Mouse (Mus musculus) embryonic facial prominence, embryonic 15.5 days (tissue): ENCODE measurements at regions not wholly inside any gene's neighbourhood (a gene's known extent, or its start where the extent isn't known, plus 50 kb on each side); places are given as distances from the start of the nearest gene placed in this dataset.

Experiments
- ATAC-seq: fragments of 200-750 bp; cut with Nextera tagmentation; 2 replicates; pipeline ENCODE4 v1.8.0; 2017; ENCODE audit warnings: low read depth, moderate TSS enrichment; ENCODE audit not compliant: insufficient number of reproducible peaks, low FRiP score, low TSS enrichment
- H3K27ac ChIP-seq: fragments of 300-500 bp; sonication (generic); replicated peaks from 2 replicates; pipeline ENCODE4 v1.5.1; 2015; ENCODE audit warnings: mild to moderate bottlenecking, inconsistent platforms
- H3K27me3 ChIP-seq: fragments of 300-500 bp; sonication (generic); 2 replicates; pipeline ENCODE4 v1.6.1; 2015; ENCODE audit warnings: inconsistent platforms
- H3K36me3 ChIP-seq: fragments of 300-500 bp; sonication (generic); 2 replicates; pipeline ENCODE4 v1.6.1; 2015; ENCODE audit warnings: mild to moderate bottlenecking, inconsistent platforms
- H3K4me1 ChIP-seq: fragments of 300-500 bp; sonication (generic); 2 replicates; pipeline ENCODE4 v1.6.1; 2015; ENCODE audit warnings: inconsistent platforms
- H3K4me2 ChIP-seq: fragments of 300-500 bp; sonication (generic); replicated peaks from 2 replicates; pipeline ENCODE4 v1.6.1; 2015; ENCODE audit warnings: mild to moderate bottlenecking, inconsistent platforms
- H3K4me3 ChIP-seq: fragments of 300-500 bp; sonication (generic); replicated peaks from 2 replicates; pipeline ENCODE4 v1.5.1; 2015; ENCODE audit warnings: mild to moderate bottlenecking, inconsistent platforms
- H3K9ac ChIP-seq: fragments of 300-500 bp; sonication (generic); 2 replicates; pipeline ENCODE4 v1.6.1; 2015; ENCODE audit warnings: inconsistent platforms
- H3K9me3 ChIP-seq: fragments of 300-500 bp; sonication (generic); replicated peaks from 2 replicates; pipeline ENCODE4 v1.6.1; 2016; ENCODE audit warnings: inconsistent platforms
- WGBS: fragments of 180-500 bp; shearing (Covaris S2); methylation state at CpG from one replicate; pipeline ENCODE4 v1.1.7; 2015; 5-methylcytosine and 5-hydroxymethylcytosine counted together

DNA sequence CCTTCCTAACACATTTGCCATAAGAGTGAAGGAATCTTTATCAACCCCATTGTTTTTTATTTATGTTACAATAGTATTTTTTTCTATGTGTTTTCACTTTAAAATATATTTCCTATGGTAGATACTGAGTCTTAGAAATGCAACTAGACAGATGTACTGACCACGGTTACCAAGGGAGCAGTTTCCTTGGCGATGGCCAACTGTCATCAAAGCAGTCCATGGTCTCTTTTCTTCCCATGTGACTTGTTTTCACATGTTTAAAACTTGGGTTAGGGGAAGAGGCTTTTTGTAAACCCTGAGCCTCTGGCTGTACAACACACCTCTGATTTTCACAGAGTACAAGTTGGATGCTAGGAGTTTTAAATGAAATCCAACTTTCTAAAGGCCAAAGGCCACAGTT is 411.9 kb upstream of the Gm765 start:
- ATAC-seq = no peak
- H3K27ac ChIP-seq = no peak overlapping the region
- WGBS = 79% methylated on average over 2 of the region's 2 CpGs

DNA sequence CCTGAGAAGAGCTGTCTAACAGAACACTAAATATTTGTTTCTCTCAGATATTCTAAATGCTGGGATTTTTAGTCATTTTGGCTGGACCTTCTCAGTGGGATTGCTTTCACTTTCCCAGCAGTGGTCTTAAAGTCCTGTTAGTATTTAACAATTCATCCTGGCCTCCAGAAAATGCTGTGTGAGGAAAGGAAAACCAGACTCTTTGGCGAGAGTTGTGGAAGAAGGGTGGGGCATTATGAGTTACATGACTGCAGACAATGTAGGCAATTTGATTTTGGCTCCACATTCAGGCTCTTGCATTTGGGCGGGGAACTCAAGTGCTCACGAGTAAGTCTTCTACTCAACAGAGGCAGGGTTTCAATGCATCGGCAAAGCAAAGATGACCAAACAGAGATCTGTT is 406.1 kb upstream of the Gm765 start:
- H3K9me3 ChIP-seq = no peaks in the 10 kb centered on the region
- 55% methylated on average over 4 of the region's 4 CpGs for WGBS
- no peak overlapping the region for H3K4me3 ChIP-seq
- H3K27ac ChIP-seq = no peak overlapping the region
- H3K4me1 ChIP-seq = no peaks in the 10 kb centered on the region
- no peak overlapping the region for H3K9ac ChIP-seq
- ATAC-seq = no peak
- no peak overlapping the region for H3K4me2 ChIP-seq
- no peaks in the 10 kb centered on the region for H3K36me3 ChIP-seq
- no peaks in the 10 kb centered on the region for H3K27me3 ChIP-seq

More for the DNA sequence above, 411.9 kb upstream of the Gm765 start:
- Histone ChIP-seq H3K9me3 (no peaks in the 10 kb centered on the region), H3K4me3 (no peak overlapping the region), H3K27me3 (no peaks in the 10 kb centered on the region), H3K4me2 (no peak overlapping the region), H3K9ac (no peak overlapping the region), H3K4me1 (no peaks in the 10 kb centered on the region), H3K36me3 (no peaks in the 10 kb centered on the region)

DNA sequence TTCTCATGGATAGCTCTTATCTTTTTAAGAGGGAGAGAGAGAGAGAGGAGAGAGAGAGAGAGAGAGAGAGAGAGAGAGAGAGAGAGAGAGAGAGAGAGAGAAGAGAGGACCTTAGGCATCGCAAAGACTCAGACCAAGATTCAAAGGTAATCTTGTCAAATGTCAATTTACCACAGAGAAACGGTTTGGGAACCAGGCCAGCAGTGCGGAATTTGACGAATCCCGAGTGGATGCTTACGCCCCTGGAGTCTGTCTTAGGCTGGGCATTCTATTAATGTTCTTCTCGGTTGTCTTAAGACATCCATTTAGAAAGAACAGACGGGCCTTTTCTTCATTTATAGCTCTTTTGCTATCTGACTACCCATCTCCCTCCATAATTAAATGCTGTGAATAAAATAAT is 404.4 kb upstream of the Gm765 start:
- H3K4me1 ChIP-seq = no peaks in the 10 kb centered on the region
- H3K36me3 ChIP-seq = no peaks in the 10 kb centered on the region
- no peak overlapping the region for H3K4me3 ChIP-seq
- no peak overlapping the region for H3K4me2 ChIP-seq
- H3K27ac ChIP-seq = no peak overlapping the region
- no peak for ATAC-seq
- H3K9ac ChIP-seq = no peak overlapping the region
- H3K9me3 ChIP-seq = no peaks in the 10 kb centered on the region
- WGBS = 59% methylated on average over 8 of the region's 8 CpGs
- no peaks in the 10 kb centered on the region for H3K27me3 ChIP-seq

DNA sequence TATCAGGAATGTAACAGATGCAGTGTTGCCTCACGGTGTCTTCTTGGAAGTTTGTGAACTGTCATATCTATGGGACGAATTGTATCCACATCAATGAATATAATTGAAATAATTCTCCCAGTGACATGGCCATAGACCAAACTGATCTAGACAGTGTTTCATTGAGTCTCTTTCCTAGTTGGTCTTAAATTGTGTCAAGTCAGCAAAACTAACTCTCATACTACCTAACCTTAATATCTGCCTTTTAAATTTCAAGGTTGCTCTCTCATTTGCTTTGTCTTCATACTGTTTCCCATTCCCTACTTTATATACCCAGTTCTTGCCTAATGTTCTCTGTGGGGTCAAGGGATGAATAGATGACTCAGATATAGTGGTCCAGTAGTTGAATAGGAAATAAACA is 397.9 kb upstream of the Gm765 start:
- H3K27me3 ChIP-seq = no peaks in the 10 kb centered on the region
- ATAC-seq = no peak
- 86% methylated on average over 2 of the region's 2 CpGs for WGBS

DNA sequence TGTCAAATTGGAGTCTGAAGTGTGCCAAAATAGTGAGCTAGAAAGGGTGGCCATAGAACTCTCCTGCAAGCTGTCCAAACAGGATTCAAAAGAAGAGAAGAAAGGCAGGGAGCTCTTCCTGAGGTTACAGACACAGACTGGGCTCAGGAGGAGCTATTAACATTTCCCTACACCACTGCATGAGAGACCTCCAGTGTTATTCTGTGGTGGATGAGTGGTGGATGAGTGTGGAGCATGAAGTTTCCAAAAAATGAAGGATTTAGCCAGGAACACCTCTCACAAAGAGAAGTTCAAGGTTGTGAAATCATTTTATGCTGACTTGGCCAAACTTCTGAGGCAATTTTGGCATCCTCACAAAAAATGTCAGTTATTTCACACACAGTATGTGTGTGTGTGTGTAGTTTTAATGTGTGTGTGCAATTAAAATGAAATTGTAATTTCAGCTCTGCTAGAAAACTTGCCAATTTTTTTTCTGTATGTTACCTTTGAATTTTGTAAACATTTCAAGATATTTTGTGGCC is 388.5 kb upstream of the Gm765 start:
- no peak overlapping the region for H3K9ac ChIP-seq
- H3K4me1 ChIP-seq = no peaks in the 10 kb centered on the region
- H3K4me2 ChIP-seq = no peak overlapping the region
- H3K4me3 ChIP-seq = no peak overlapping the region
- no peak overlapping the region for H3K27ac ChIP-seq
- no peaks in the 10 kb centered on the region for H3K36me3 ChIP-seq
- no peaks in the 10 kb centered on the region for H3K9me3 ChIP-seq
- no peaks in the 10 kb centered on the region for H3K27me3 ChIP-seq
- no peak for ATAC-seq

More for the DNA sequence above, 397.9 kb upstream of the Gm765 start:
- no peaks in the 10 kb centered on the region for H3K9me3 ChIP-seq
- H3K36me3 ChIP-seq = no peaks in the 10 kb centered on the region
- no peaks in the 10 kb centered on the region for H3K4me1 ChIP-seq
- no peak overlapping the region for H3K4me2 ChIP-seq
- no peak overlapping the region for H3K9ac ChIP-seq
- no peak overlapping the region for H3K4me3 ChIP-seq
- no peak overlapping the region for H3K27ac ChIP-seq

DNA sequence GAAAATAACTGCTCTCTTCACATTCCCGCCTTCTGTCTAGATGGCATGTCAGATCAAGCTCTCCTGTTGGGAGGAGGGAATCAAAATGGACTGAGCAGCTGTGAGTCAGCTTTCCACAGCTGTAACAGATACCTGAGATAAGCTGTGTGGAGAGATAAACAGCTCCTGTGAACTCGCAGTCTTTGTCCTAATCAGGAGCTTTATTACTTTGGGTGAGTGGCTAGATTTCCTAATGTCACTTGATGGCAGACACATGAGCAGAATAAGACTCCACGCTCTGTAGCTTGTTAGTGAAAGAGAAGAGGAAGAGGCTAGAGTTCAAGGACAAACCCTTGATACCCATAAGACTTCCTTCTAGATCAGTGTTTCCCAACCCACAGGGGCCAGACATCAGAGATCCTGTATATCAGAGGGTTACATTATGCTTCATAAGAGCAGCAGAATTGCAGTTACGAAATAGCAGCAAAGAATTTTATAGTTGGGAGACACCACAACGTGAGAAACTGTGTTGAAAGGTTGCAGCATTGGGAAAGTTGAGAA is 384.1 kb upstream of the Gm765 start:
- Histone ChIP-seq H3K9me3 (no peaks in the 10 kb centered on the region), H3K4me2 (no peak overlapping the region), H3K36me3 (no peaks in the 10 kb centered on the region), H3K4me1 (no peaks in the 10 kb centered on the region), H3K27me3 (no peaks in the 10 kb centered on the region), H3K4me3 (no peak overlapping the region), H3K9ac (no peak overlapping the region), H3K27ac (no peak overlapping the region)
- ATAC-seq = no peak
- WGBS = 67% methylated on average over 5 of the region's 5 CpGs

DNA sequence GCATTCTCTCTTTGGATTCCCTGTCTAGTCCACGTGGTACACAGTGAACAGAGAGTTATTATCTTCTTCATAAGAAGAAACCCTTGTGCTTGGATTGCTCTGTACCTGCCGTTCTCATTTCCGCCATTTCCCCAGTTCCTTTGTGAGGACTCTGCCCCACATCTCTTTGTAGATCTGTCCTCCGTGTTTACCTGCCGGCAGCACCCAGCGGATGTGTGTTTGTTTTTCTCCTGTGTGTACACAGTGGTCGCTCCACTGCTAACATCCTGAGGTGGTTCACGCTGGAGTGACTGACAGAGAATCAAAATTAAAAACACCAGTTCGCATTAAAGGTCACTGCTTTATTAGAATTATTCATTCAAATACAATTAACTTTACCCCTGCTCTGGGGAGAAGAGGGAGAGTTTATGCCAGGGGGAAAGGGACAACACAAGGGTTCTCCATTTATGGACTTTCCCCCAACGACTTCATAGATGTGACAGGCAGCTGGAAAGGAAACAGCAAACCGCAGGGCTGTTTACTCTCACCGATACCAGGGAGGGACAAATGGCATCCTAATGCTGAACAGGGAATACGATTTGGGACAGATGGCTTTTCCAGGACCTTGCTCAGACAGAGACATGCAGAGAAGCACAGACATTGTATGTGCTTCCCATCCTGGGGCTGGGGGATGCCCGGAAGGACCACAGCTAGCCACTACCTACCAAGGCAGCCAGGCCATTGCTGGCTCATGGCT is 362.5 kb upstream of the Gm765 start:
- Histone ChIP-seq H3K4me2 (no peak overlapping the region), H3K36me3 (no peaks in the 10 kb centered on the region), H3K4me3 (no peak overlapping the region), H3K9ac (no peak overlapping the region), H3K9me3 (no peaks in the 10 kb centered on the region), H3K4me1 (no peaks in the 10 kb centered on the region), H3K27ac (no peak overlapping the region), H3K27me3 (no peaks in the 10 kb centered on the region)
- 57% methylated on average over 14 of the region's 14 CpGs for WGBS
- ATAC-seq = no peak

DNA sequence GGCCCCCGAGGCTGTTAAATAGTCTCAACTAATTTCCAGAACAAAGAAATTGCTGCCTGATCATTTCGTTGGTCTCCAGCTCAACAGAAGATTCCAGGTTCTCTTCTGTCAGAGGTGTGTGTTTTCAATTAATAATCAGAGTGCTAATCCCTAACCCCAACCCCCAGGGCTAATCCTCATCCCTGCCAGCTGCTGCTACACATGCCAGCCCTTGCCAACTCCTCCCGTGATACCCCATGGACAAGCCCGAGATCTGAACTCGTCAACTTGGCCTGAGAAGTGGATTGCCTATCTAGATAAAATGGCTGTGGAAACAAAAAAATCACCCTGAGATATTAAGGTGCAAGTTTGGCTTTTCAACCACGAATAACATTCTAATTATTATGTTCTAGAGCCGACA is 355.0 kb upstream of the Gm765 start:
- no peaks in the 10 kb centered on the region for H3K27me3 ChIP-seq
- H3K4me3 ChIP-seq = no peak overlapping the region
- no peak overlapping the region for H3K4me2 ChIP-seq
- no peak overlapping the region for H3K9ac ChIP-seq
- ATAC-seq = no peak
- H3K9me3 ChIP-seq = no peaks in the 10 kb centered on the region
- no peaks in the 10 kb centered on the region for H3K36me3 ChIP-seq
- H3K4me1 ChIP-seq = peaks cover 5% of the 10 kb centered on the region; the same call in 1 of the 2 replicates
- no peak overlapping the region for H3K27ac ChIP-seq
- 59% methylated on average over 7 of the region's 7 CpGs for WGBS

DNA sequence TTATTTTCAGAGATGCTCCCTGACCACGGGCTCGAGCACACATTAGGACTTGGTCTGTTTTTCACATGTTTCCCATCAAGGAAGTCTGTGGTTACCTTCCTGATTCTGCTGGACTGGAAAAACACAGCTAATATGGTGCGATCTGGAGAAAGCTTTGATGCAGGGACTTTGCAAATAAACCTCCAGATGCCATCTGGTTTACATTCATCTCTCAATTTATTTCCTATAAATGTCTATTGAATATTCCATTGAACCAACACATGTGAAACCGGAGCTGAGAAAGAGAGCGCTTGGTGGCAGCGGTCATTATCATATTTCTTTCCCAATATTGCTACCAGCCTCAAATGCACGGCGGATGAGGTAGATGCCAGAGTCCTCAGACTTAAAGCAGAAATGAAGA is 350.9 kb upstream of the Gm765 start:
- WGBS = 26% methylated on average over 8 of the region's 8 CpGs
- Histone ChIP-seq H3K9me3 (no peaks in the 10 kb centered on the region), H3K36me3 (no peaks in the 10 kb centered on the region), H3K4me3 (no peak overlapping the region), H3K4me1 (peaks cover 5% of the 10 kb centered on the region; the same call in 1 of the 2 replicates), H3K9ac (no peak overlapping the region), H3K27ac (no peak overlapping the region), H3K4me2 (0 out of 2 replicates have a peak overlapping the region, but pooled peaks have one; percentile 8), H3K27me3 (no peaks in the 10 kb centered on the region)
- no peak for ATAC-seq

DNA sequence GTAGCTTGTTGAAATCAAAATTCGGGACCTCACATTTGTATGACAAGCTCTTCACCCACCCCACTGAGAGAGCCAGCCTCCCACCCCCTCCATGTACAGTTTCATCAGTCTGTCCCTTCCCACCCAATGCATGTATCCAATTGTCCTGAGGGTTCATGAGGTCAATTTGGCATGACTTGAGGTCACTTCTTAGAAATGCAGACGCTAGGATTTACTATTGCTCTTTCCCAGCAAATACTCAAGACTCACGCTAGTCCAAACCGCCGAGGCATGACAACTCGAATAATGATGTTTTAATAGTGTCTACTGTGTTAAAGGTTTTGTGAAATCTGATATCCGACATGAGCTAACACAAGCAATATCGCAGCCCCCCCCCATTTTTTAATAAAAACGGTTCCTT is 347.6 kb upstream of the Gm765 start:
- no peaks in the 10 kb centered on the region for H3K9me3 ChIP-seq
- 36% methylated on average over 9 of the region's 9 CpGs for WGBS
- no peaks in the 10 kb centered on the region for H3K27me3 ChIP-seq
- H3K9ac ChIP-seq = no peak overlapping the region
- no peak overlapping the region for H3K27ac ChIP-seq
- no peak overlapping the region for H3K4me2 ChIP-seq
- H3K36me3 ChIP-seq = no peaks in the 10 kb centered on the region
- H3K4me3 ChIP-seq = no peak overlapping the region
- ATAC-seq = no peak
- peaks cover 5% of the 10 kb centered on the region; the same call in 1 of the 2 replicates for H3K4me1 ChIP-seq

DNA sequence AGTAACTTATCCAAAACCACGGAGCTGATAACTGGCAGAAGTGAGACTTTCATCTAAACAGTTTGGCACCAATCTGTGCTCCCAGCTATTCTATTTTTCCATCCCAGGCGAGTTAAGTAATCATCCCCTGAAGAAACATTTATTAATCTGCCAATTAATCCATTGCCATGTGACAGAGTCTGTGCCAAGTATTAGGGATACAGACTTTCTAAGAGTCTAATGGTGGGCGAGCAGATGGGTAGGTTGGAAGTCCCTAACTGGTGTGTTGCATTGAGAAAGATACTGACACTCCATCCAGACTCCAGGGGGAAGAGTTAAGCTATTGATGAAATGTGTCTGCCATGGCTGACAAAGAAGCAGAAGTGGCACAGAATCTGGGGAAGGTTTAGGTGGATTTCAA is 346.8 kb upstream of the Gm765 start:
- no peak for ATAC-seq
- Histone ChIP-seq H3K4me3 (no peak overlapping the region), H3K36me3 (no peaks in the 10 kb centered on the region), H3K27ac (no peak overlapping the region), H3K4me2 (no peak overlapping the region), H3K27me3 (no peaks in the 10 kb centered on the region), H3K9me3 (no peaks in the 10 kb centered on the region), H3K4me1 (peaks cover 5% of the 10 kb centered on the region; the same call in 1 of the 2 replicates), H3K9ac (no peak overlapping the region)
- 75% methylated on average over 3 of the region's 3 CpGs for WGBS

DNA sequence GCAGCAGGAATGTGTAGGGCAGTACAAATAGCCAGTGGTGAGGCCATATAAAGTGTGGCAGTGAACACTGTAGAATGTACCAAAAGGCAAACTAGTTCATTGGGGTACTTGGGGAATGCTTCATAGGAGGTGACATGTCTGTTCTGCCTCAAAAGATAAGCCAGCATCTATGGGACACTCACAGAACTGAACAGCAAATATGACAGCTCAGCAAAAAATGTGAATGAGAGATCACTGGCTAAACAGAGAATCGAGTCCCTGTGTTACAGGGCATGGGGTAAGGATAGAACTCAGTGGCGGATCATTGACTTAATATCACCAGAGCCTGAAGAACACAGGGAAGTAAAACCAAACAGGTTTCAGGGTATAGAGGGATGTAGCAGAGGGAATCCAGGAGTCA is 346.1 kb upstream of the Gm765 start:
- no peaks in the 10 kb centered on the region for H3K27me3 ChIP-seq
- H3K36me3 ChIP-seq = no peaks in the 10 kb centered on the region
- peaks cover 4% of the 10 kb centered on the region; the same call in 1 of the 2 replicates for H3K4me1 ChIP-seq
- H3K9ac ChIP-seq = no peak overlapping the region
- H3K4me3 ChIP-seq = no peak overlapping the region
- no peak overlapping the region for H3K27ac ChIP-seq
- no peaks in the 10 kb centered on the region for H3K9me3 ChIP-seq
- WGBS = 93% methylated on average over 2 of the region's 2 CpGs
- H3K4me2 ChIP-seq = no peak overlapping the region
- no peak for ATAC-seq
